Mouse (Mus musculus) MEL (cell line): ENCODE measurements at regions not wholly inside any gene's neighbourhood (a gene's known extent, or its start where the extent isn't known, plus 50 kb on each side); places are given as distances from the start of the nearest gene placed in this dataset.

Experiments
- DNase-seq: peaks from one replicate; pipeline ENCODE4 v3.0.0; 2011; ENCODE audit warnings: low read depth, low spot score
- H3K27ac ChIP-seq: 2 replicates; pipeline ENCODE4 v1.5.1; 2012; ENCODE audit warnings: low read depth, mild to moderate bottlenecking, control low read depth, low read length, moderate library complexity; ENCODE audit not compliant: control insufficient read depth
- H3K27me3 ChIP-seq, 2 experiments: fragments of 150-350 bp in 1 of 2; sonication (generic) in 1 of 2; 2 replicates each; pipeline ENCODE4 v1.6.1; 2012; ENCODE audit warnings: low read length in 2 of 2, mild to moderate bottlenecking in 2 of 2, improper control_type of control experiment in 1 of 2, moderate library complexity in 1 of 2; ENCODE audit not compliant: insufficient read depth in 2 of 2, control insufficient read depth in 1 of 2
- H3K36me3 ChIP-seq, 2 experiments: 2 replicates each; pipeline ENCODE4 v1.6.1; 2012 to 2014; ENCODE audit warnings: low read length in 2 of 2, improper control_type of control experiment in 1 of 2, inconsistent platforms in 1 of 2, mild to moderate bottlenecking in 1 of 2; ENCODE audit not compliant: insufficient read depth in 2 of 2, control insufficient read depth in 1 of 2
- H3K4me1 ChIP-seq, 2 experiments: fragments of 150-350 bp in 1 of 2; sonication (generic) in 1 of 2; 2 replicates each; pipeline ENCODE4 v1.6.1; 2012; ENCODE audit warnings: low read length in 2 of 2, improper control_type of control experiment in 1 of 2, mild to moderate bottlenecking in 1 of 2; ENCODE audit not compliant: insufficient read depth in 2 of 2, control insufficient read depth in 1 of 2
- H3K4me3 ChIP-seq, 2 experiments: fragments of 150-350 bp in 1 of 2; sonication (generic) in 1 of 2; 2 replicates each; pipeline ENCODE4 v1.5.1; 2012; ENCODE audit warnings: low read depth in 2 of 2, low read length in 2 of 2, mild to moderate bottlenecking in 2 of 2, moderate library complexity in 2 of 2, control low read depth in 1 of 2, improper control_type of control experiment in 1 of 2; ENCODE audit not compliant: control insufficient read depth in 1 of 2, insufficient read depth in 1 of 2
- H3K79me2 ChIP-seq: 2 replicates; pipeline ENCODE4 v1.6.1; 2012; ENCODE audit warnings: mild to moderate bottlenecking, low read length, moderate library complexity; ENCODE audit not compliant: control insufficient read depth, poor library complexity, insufficient read depth
- H3K9ac ChIP-seq: 2 replicates; pipeline ENCODE4 v1.6.1; 2012; ENCODE audit warnings: low read depth, mild to moderate bottlenecking, control low read depth, low read length, moderate library complexity; ENCODE audit not compliant: control insufficient read depth, poor library complexity, severe bottlenecking
- H3K9me3 ChIP-seq: fragments of 150-350 bp; sonication (generic); replicated peaks from 2 replicates; pipeline ENCODE4 v1.6.1; 2012; ENCODE audit warnings: mild to moderate bottlenecking, low read length, improper control_type of control experiment, moderate library complexity; ENCODE audit not compliant: insufficient read depth
- CHD1 ChIP-seq: IDR thresholded peaks from 2 replicates; pipeline ENCODE4 v1.6.1; 2012; ENCODE audit warnings: low read depth, mild to moderate bottlenecking, inconsistent platforms, low read length, improper control_type of control experiment
- CTCF ChIP-seq, 3 experiments: IDR thresholded peaks in 2 of 3; conservative IDR thresholded peaks in 1 of 3; 2 replicates each; pipeline ENCODE4 v1.5.1; 2011 to 2012; ENCODE audit warnings: low read length in 3 of 3, low read depth in 2 of 3, mild to moderate bottlenecking in 2 of 3, improper control_type of control experiment in 1 of 3, inconsistent platforms in 1 of 3, mixed read lengths in 1 of 3, moderate library complexity in 1 of 3; ENCODE audit not compliant: control insufficient read depth in 1 of 3, insufficient read depth in 1 of 3, poor library complexity in 1 of 3, severe bottlenecking in 1 of 3
- EP300 ChIP-seq, 2 experiments: IDR thresholded peaks; 2 replicates each; pipeline ENCODE4 v1.6.1; 2011; ENCODE audit warnings: improper control_type of control experiment in 2 of 2, low read length in 2 of 2, low read depth in 1 of 2, mild to moderate bottlenecking in 1 of 2
- GABPA ChIP-seq: IDR thresholded peaks from 2 replicates; pipeline ENCODE4 v1.6.1; 2012; ENCODE audit warnings: low read depth, mild to moderate bottlenecking, inconsistent platforms, low read length, improper control_type of control experiment, moderate library complexity
- HCFC1 ChIP-seq: IDR thresholded peaks from 2 replicates; pipeline ENCODE4 v1.6.1; 2012; ENCODE audit warnings: low read depth, mild to moderate bottlenecking, inconsistent platforms, low read length, improper control_type of control experiment, moderate library complexity
- MAFK ChIP-seq: IDR thresholded peaks from 2 replicates; pipeline ENCODE4 v1.6.1; 2011; ENCODE audit warnings: low read depth, mild to moderate bottlenecking, low read length, improper control_type of control experiment, borderline replicate concordance
- MAZ ChIP-seq: IDR thresholded peaks from 2 replicates; pipeline ENCODE4 v1.6.1; 2012; ENCODE audit warnings: low read depth, mild to moderate bottlenecking, inconsistent platforms, low read length, improper control_type of control experiment
- MEF2A ChIP-seq: IDR thresholded peaks from 2 replicates; pipeline ENCODE4 v1.6.1; 2014; ENCODE audit warnings: low read depth, mild to moderate bottlenecking, inconsistent platforms, low read length, improper control_type of control experiment; ENCODE audit not compliant: poor library complexity, insufficient replicate concordance, severe bottlenecking; ENCODE audit errors: extremely low read depth
- MYB ChIP-seq: IDR thresholded peaks from 2 replicates; pipeline ENCODE4 v1.6.1; 2011; ENCODE audit warnings: mild to moderate bottlenecking, low read depth, low read length, improper control_type of control experiment
- MYC ChIP-seq: IDR thresholded peaks from 2 replicates; pipeline ENCODE4 v1.6.1; 2011; ENCODE audit warnings: low read depth, mild to moderate bottlenecking, low read length, improper control_type of control experiment, moderate library complexity
- NELFE ChIP-seq: IDR thresholded peaks from 2 replicates; pipeline ENCODE4 v1.6.1; 2011; ENCODE audit warnings: low read depth, low read length, improper control_type of control experiment
- NRF1 ChIP-seq: IDR thresholded peaks from 2 replicates; pipeline ENCODE4 v1.6.1; 2014; ENCODE audit warnings: low read depth, mild to moderate bottlenecking, inconsistent platforms, low read length, improper control_type of control experiment, moderate library complexity; ENCODE audit not compliant: poor library complexity, insufficient read depth, severe bottlenecking
- POLR2AphosphoS2 ChIP-seq: IDR thresholded peaks from 2 replicates; pipeline ENCODE4 v1.6.1; 2011; ENCODE audit warnings: low read length, improper control_type of control experiment
- POLR2AphosphoS5 ChIP-seq: IDR thresholded peaks from 2 replicates; pipeline ENCODE4 v1.6.1; 2012; ENCODE audit warnings: low read depth, borderline replicate concordance, mild to moderate bottlenecking, inconsistent platforms, low read length, moderate library complexity, mixed read lengths
- RCOR1 ChIP-seq: IDR thresholded peaks from 2 replicates; pipeline ENCODE4 v1.6.1; 2012; ENCODE audit warnings: low read depth, mild to moderate bottlenecking, inconsistent platforms, low read length, improper control_type of control experiment
- SIN3A ChIP-seq: IDR thresholded peaks from 2 replicates; pipeline ENCODE4 v1.6.1; 2012; ENCODE audit warnings: low read length, improper control_type of control experiment, inconsistent platforms
- SMC3 ChIP-seq: IDR thresholded peaks from 2 replicates; pipeline ENCODE4 v1.6.1; 2011; ENCODE audit warnings: low read depth, low read length, improper control_type of control experiment
- TAL1 ChIP-seq: IDR thresholded peaks from 2 replicates; pipeline ENCODE4 v1.6.1; 2012; ENCODE audit warnings: mild to moderate bottlenecking, inconsistent platforms, low read length, moderate library complexity, mixed read lengths
- TBP ChIP-seq: IDR thresholded peaks from 2 replicates; pipeline ENCODE4 v1.8.0; 2011; ENCODE audit warnings: low read depth, low read length, improper control_type of control experiment
- TCF12 ChIP-seq: IDR thresholded peaks from 2 replicates; pipeline ENCODE4 v1.6.1; 2014; ENCODE audit warnings: low read depth, mild to moderate bottlenecking, inconsistent platforms, low read length, improper control_type of control experiment, moderate library complexity
- USF2 ChIP-seq, 2 experiments: IDR thresholded peaks; 2 replicates each; pipeline ENCODE4 v1.6.1; 2011 to 2012; ENCODE audit warnings: improper control_type of control experiment in 2 of 2, low read length in 2 of 2, borderline replicate concordance in 1 of 2, inconsistent platforms in 1 of 2, low read depth in 1 of 2, mild to moderate bottlenecking in 1 of 2; ENCODE audit not compliant: insufficient read depth in 1 of 2
- ZC3H11A ChIP-seq: IDR thresholded peaks from 2 replicates; pipeline ENCODE4 v1.6.1; 2012; ENCODE audit warnings: low read depth, mild to moderate bottlenecking, inconsistent platforms, low read length, improper control_type of control experiment
- ZMIZ1 ChIP-seq: IDR thresholded peaks from 2 replicates; pipeline ENCODE4 v1.6.1; 2012; ENCODE audit warnings: low read depth, mild to moderate bottlenecking, inconsistent platforms, low read length, improper control_type of control experiment, moderate library complexity

- DNase-seq, result no peak
- Histone ChIP-seq H3K9me3 (no peaks in the 10 kb centered on the region), H3K27ac (no peak overlapping the region), H3K27me3 (no peaks in the 10 kb centered on the region), H3K9ac (no peak overlapping the region), H3K36me3 (no peaks in the 10 kb centered on the region), H3K4me1 (no peaks in the 10 kb centered on the region), H3K79me2 (no peaks in the 10 kb centered on the region), H3K4me3 (no peak overlapping the region)
- no peak for TF ChIP-seq CHD1
- TF ChIP-seq MYC, result no peak
- no peak for TF ChIP-seq ZC3H11A
- no peak for TF ChIP-seq CTCF (IDR thresholded peaks at IDR 0.05 in 2 of 3, conservative IDR thresholded peaks at IDR 0.05 in 1 of 3; ENCODE audit: control insufficient read depth in 1 of 3, insufficient read depth in 1 of 3, low read depth in 2 of 3, low read length in 3 of 3, poor library complexity in 1 of 3, severe bottlenecking in 1 of 3)
- no peak for TF ChIP-seq POLR2AphosphoS5
- TF ChIP-seq MYB, result no peak
- no peak for TF ChIP-seq MAZ
- TF ChIP-seq HCFC1, result no peak
- TF ChIP-seq SIN3A, result no peak
- no peak for TF ChIP-seq GABPA
- no peak for TF ChIP-seq TAL1
- no peak for TF ChIP-seq NRF1
- TF ChIP-seq POLR2AphosphoS2, result no peak
- TF ChIP-seq TBP, result no peak
Measured at GRCm38 (mm10) chr7:51281470-51281869, 229.4 kb upstream of the Ano5 start.

- no peak for DNase-seq
- TF ChIP-seq SMC3, result no peak
- no peak for TF ChIP-seq MYB
- TF ChIP-seq USF2 (IDR thresholded peaks at IDR 0.05; ENCODE audit: borderline replicate concordance in 1 of 2, insufficient read depth in 1 of 2, low read depth in 1 of 2, low read length in 2 of 2), result no peak
- TF ChIP-seq POLR2AphosphoS5, result no peak
- no peak for TF ChIP-seq RCOR1
- TF ChIP-seq MAFK, result no peak
- no peak for TF ChIP-seq ZMIZ1
- TF ChIP-seq SIN3A, result no peak
- no peak for TF ChIP-seq TAL1
- TF ChIP-seq TCF12, result no peak
- TF ChIP-seq MEF2A, result no peak
- TF ChIP-seq EP300 (IDR thresholded peaks at IDR 0.05; ENCODE audit: low read depth in 1 of 2, low read length in 2 of 2), result no peak
- no peak for TF ChIP-seq NELFE
- H3K9ac ChIP-seq, result no peak overlapping the region
- no peak overlapping the region for H3K4me3 ChIP-seq
- no peaks in the 10 kb centered on the region for H3K36me3 ChIP-seq
- H3K27ac ChIP-seq, result no peak overlapping the region
- no peaks in the 10 kb centered on the region for H3K4me1 ChIP-seq
- no peaks in the 10 kb centered on the region for H3K79me2 ChIP-seq
- no peaks in the 10 kb centered on the region for H3K27me3 ChIP-seq
- H3K9me3 ChIP-seq, result no peaks in the 10 kb centered on the region
Measured at GRCm38 (mm10) chr7:51300238-51300637, 210.6 kb upstream of the Ano5 start.
